Mouse (Mus musculus) bone marrow macrophage, adult 2 months (primary cell): Measurements from ENCODE around the gene Rab26. TPM values are rescaled to one million over a fixed set of nuclear protein-coding genes. Genes with fewer than 3 reads are reported as not detected.

Source experiments
- H3K27ac ChIP-seq: 2 replicates; pipeline ENCODE4 v1.5.1; 2012; ENCODE audit warnings: low read depth, low read length; ENCODE audit not compliant: insufficient read depth
- H3K4me1 ChIP-seq: 2 replicates; pipeline ENCODE4 v1.6.1; 2012; ENCODE audit warnings: low read length; ENCODE audit not compliant: control insufficient read depth, insufficient read depth
- H3K4me3 ChIP-seq: 2 replicates; pipeline ENCODE4 v1.5.1; 2012; ENCODE audit warnings: mild to moderate bottlenecking, low read length, moderate library complexity; ENCODE audit not compliant: insufficient read depth
- CTCF ChIP-seq: IDR thresholded peaks from 2 replicates; pipeline ENCODE4 v1.5.1; 2012; ENCODE audit warnings: low read depth, mild to moderate bottlenecking, low read length, moderate library complexity
- POLR2A ChIP-seq: IDR thresholded peaks from 2 replicates; pipeline ENCODE4 v1.6.1; 2012; ENCODE audit warnings: mild to moderate bottlenecking, low read depth, low read length, borderline replicate concordance
- polyA plus RNA-seq: library from polyadenylated mRNA; stranded (reverse); fragments of >200 nt; gene quantifications from 2 replicates; pipeline ENCODE4 v1.2.4, GENCODE M21; 2012; ENCODE audit not compliant: missing spikeins, insufficient read depth, insufficient read length

Gene Rab26
- polyA plus RNA-seq, 1 experiment, result 0.44 TPM

GRCm38 (mm10) chr17:24524734-24525133 is 9.3 kb downstream of the Rab26 start:
- Histone ChIP-seq H3K27ac (no peak overlapping the region), H3K4me3 (no peak overlapping the region), H3K4me1 (peaks cover 29% of the 10 kb centered on the region)
- TF ChIP-seq CTCF, result no peak
- no peak for TF ChIP-seq POLR2A

DNA sequence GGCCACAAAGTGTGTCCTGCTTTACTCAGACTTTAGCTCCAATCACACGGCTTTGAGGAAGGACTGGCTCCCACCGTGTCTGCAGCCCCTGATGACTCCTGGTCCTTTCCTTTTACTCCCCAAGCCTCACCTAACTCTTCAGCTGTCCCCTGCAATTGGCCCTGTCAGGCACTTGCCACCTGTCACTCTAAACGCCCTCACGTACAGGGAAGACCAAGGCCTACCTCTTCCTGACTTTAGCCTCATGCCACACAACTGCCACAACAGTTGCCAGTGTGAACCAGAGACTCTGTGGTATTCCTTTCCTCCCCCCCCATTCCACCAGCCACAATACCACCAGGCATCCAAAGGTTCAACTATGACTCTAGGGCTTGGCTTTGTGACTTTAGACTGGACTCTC is 13.6 kb downstream of the Rab26 start:
- peaks cover 16% of the 10 kb centered on the region for H3K4me1 ChIP-seq
- TF ChIP-seq CTCF, result no peak
- no peak overlapping the region for H3K27ac ChIP-seq
- H3K4me3 ChIP-seq, result no peak overlapping the region

DNA sequence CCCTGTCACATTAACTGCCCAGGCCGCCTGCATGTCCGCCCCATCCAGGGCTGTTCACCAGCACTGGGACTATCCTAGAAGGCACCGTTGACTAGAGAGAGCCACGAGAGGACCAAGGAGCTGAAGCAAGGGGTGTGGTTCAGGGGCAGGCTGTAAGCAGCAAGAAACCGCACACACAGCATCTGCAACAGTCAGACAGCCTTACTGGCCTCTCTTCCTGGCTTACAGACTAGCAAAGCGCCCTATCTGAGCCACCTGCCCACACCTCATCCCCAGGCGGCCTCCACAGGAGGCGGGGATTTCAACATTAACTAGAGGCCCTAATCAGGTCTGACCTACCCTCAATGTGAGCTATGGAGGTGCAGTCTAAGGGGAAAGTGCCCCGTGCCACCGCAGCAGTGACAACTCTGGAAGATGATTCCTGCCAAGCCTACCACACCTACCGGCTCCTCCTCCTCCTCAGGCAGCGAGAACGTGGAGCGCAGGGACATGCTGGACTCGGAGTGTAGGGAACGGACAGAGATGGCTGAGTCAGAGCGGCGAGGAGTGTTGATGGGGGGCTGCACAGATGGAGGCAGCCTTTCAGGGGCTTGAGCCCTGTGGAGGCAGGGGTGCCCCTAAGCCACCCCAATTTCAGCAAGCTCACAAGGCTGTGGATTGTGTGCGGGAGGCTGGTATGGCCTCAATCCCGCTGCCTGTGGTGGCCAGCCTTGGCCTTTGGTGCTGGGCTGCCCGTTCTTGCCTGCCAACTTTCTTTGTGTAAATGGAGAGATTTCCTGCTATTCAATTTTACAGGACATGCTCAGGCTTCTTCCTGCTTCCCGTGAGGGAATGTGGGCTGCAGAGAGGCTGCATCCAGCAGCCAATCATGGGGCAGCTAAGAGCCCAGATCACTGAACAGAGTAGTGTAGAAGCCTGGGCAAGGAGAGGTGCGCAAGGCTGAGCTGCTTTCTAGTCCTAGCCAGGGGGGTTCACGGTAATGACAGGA is 19.4 kb downstream of the Rab26 start:
- Histone ChIP-seq H3K4me1 (no peaks in the 10 kb centered on the region), H3K27ac (no peak overlapping the region), H3K4me3 (no peak overlapping the region)
- TF ChIP-seq POLR2A, result no peak
- no peak for TF ChIP-seq CTCF

- H3K27ac ChIP-seq, result no peak overlapping the region
- H3K4me3 ChIP-seq, result no peak overlapping the region
- no peaks in the 10 kb centered on the region for H3K4me1 ChIP-seq
- TF ChIP-seq POLR2A (no peak), CTCF (no peak)
Measured at GRCm38 (mm10) chr17:24513609-24514008, 20.4 kb downstream of the Rab26 start.

DNA sequence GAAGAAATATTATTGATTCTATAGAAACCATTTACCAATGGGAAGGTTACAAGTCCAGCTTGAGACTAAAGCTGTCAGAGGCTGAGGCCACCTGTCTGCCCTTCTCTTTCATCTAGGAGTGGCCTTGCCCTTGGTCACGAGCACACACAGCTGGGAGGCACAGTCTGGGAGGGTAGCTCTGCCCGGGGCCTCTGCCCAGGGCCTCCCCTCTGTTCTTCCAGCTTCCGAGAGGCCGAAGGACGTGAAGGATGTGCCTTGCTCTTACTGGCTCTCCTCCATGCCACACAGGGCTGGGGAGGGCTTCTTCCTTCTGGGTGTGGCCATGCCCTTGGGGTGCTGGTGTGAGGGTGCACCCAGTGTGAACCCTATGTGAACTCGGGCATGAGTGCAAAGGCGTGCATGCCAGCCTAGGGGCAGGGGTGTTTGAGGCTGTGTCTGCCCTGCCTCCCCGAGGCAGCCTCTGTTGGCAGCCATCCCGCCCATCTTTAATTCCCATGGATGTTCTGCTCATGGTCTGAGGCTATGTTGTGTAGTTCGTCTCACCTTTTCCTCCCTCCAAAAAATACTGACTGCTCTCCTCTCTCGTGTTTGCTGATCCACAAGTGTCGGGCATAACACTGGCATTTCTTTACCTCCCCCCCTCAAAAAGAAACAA is 26.1 kb downstream of the Rab26 start:
- H3K4me1 ChIP-seq, result no peaks in the 10 kb centered on the region

GRCm38 (mm10) chr17:24507129-24507664 is 26.8 kb downstream of the Rab26 start:
- H3K27ac ChIP-seq, result no peak overlapping the region
- no peaks in the 10 kb centered on the region for H3K4me1 ChIP-seq
- no peak overlapping the region for H3K4me3 ChIP-seq
- no peak for TF ChIP-seq POLR2A
- TF ChIP-seq CTCF, result no peak

More for the DNA sequence above, 26.1 kb downstream of the Rab26 start:
- Histone ChIP-seq H3K4me3 (no peak overlapping the region), H3K27ac (no peak overlapping the region)
- TF ChIP-seq POLR2A (no peak), CTCF (no peak)

GRCm38 (mm10) chr17:24506332-24507070 is 27.5 kb downstream of the Rab26 start:
- Histone ChIP-seq H3K27ac (no peak overlapping the region), H3K4me1 (no peaks in the 10 kb centered on the region), H3K4me3 (no peak overlapping the region)
- TF ChIP-seq POLR2A, result no peak
- TF ChIP-seq CTCF, result no peak

DNA sequence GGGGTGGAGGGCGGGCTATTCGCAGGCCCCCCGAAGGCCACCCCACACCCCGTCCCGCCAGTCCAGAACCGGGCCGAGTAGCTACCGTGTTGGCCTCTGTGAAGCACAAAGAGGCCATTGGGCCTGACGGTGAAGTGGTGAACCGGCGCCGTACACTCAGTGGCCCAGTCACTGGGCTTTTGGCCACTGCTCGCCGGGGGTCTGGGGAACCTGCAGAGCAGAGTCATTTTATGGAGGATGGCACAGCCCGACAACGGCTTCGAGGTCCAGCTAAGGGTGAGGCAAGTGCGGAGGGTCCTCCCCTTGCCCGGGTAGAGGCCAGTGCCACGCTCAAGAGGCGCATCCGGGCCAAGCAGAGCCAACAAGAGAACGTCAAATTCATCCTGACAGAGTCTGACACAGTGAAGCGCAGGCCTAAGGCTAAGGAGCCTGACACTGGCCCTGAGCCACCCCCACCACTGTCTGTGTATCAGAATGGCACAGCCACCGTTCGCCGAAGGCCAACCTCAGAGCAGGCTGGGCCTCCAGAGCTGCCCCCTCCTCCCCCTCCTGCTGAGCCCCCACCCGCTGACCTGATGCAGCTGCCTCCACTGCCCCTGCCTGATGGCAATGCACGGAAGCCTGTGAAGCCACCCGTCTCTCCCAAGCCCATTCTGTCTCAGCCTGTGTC is 28.6 kb downstream of the Rab26 start:
- Histone ChIP-seq H3K4me3 (no peak overlapping the region), H3K27ac (no peak overlapping the region), H3K4me1 (no peaks in the 10 kb centered on the region)
- TF ChIP-seq CTCF (no peak), POLR2A (no peak)

DNA sequence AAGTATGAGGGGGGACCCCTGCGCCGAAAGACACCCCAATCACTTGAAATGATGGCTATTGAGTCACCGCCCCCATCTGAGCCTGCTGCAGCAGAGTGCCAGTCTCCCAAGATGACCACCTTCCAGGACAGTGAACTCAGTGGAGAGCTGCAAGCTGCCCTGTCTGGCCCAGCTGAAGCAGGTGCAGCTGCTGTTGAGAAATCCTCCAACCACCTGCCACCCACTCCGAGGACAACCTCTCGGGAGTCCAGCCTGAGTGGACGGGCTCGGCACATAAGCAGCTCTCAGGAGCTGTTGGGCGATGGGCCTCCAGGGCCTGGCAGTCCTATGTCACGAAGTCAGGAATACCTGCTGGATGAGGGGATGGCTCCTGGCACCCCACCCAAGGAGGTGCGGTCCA is 29.9 kb downstream of the Rab26 start:
- Histone ChIP-seq H3K4me3 (no peak overlapping the region), H3K27ac (no peak overlapping the region), H3K4me1 (no peaks in the 10 kb centered on the region)
- no peak for TF ChIP-seq POLR2A
- TF ChIP-seq CTCF, result no peak
